Mouse (Mus musculus): ENCODE results near the gene Asap2.
A peak's percentile ranks its signal among the peaks of the same experiment; 100 is the strongest.

The Asap2 gene

GRCm38 (mm10) chr12:21166884-21167575, 176.8 kb downstream of the Asap2 start:
- DNase-seq (ENCODE audit: low spot score): no peak

GRCm38 (mm10) chr12:21167741-21168140, 177.5 kb downstream of the Asap2 start:
- DNase-seq (ENCODE audit: low spot score): no peak

- DNase-seq (ENCODE audit: low spot score): no peak
Observed at GRCm38 (mm10) chr12:21168149-21168548, 177.9 kb downstream of the Asap2 start.

GRCm38 (mm10) chr12:21171776-21172490, 181.7 kb downstream of the Asap2 start:
- DNase-seq (ENCODE audit: low spot score): no peak

- no peak for DNase-seq (ENCODE audit: low spot score)
Observed at GRCm38 (mm10) chr12:21173847-21174412, 183.7 kb downstream of the Asap2 start.

- no peak for DNase-seq (ENCODE audit: low spot score)
Observed at GRCm38 (mm10) chr12:21176399-21176798, 186.1 kb downstream of the Asap2 start.

GRCm38 (mm10) chr12:21177123-21177698, 187.0 kb downstream of the Asap2 start:
- DNase-seq (ENCODE audit: low spot score): no peak

- no peak for DNase-seq (ENCODE audit: low spot score)
Observed at GRCm38 (mm10) chr12:21180091-21180490, 189.8 kb downstream of the Asap2 start.

GRCm38 (mm10) chr12:21182786-21183185, 192.5 kb downstream of the Asap2 start:
- no peak for DNase-seq (ENCODE audit: low spot score)

- no peak for DNase-seq (ENCODE audit: low spot score)
Observed at GRCm38 (mm10) chr12:21183321-21183720, 193.1 kb downstream of the Asap2 start.

GRCm38 (mm10) chr12:21186145-21186544, 195.9 kb downstream of the Asap2 start:
- DNase-seq (ENCODE audit: low spot score): no peak

GRCm38 (mm10) chr12:21188880-21189279, 198.6 kb downstream of the Asap2 start:
- DNase-seq (ENCODE audit: low spot score): no peak

- no peak for DNase-seq (ENCODE audit: low spot score)
Observed at GRCm38 (mm10) chr12:21191546-21191945, 201.3 kb downstream of the Asap2 start.

- DNase-seq (ENCODE audit: low spot score): no peak
Observed at GRCm38 (mm10) chr12:21195497-21195896, 205.2 kb downstream of the Asap2 start.

GRCm38 (mm10) chr12:21196420-21196819, 206.2 kb downstream of the Asap2 start:
- no peak for DNase-seq (ENCODE audit: low spot score)

- no peak for DNase-seq (ENCODE audit: low spot score)
Observed at GRCm38 (mm10) chr12:21200613-21201012, 210.4 kb downstream of the Asap2 start.

- DNase-seq (ENCODE audit: low spot score): no peak
Observed at GRCm38 (mm10) chr12:21201485-21202269, 211.4 kb downstream of the Asap2 start.

GRCm38 (mm10) chr12:21204701-21205312, 214.5 kb downstream of the Asap2 start:
- peak; percentile 50 for DNase-seq (ENCODE audit: low spot score)

- DNase-seq (ENCODE audit: low spot score): no peak
Observed at GRCm38 (mm10) chr12:21205799-21206198, 215.5 kb downstream of the Asap2 start.

GRCm38 (mm10) chr12:21207422-21207821, 217.2 kb downstream of the Asap2 start:
- DNase-seq (ENCODE audit: low spot score): no peak

- no peak for DNase-seq (ENCODE audit: low spot score)
Observed at GRCm38 (mm10) chr12:21208172-21208795, 218.0 kb downstream of the Asap2 start.
